Mouse (Mus musculus) heart, postnatal 25 days (tissue): ENCODE results near the gene 0610037L13Rik. TPM values are rescaled to one million over a fixed set of nuclear protein-coding genes. Genes with fewer than 3 reads are reported as not detected.

Experiments used
- total RNA-seq, 2 experiments: library from RNA; stranded (reverse); gene quantifications; 2 replicates each; pipeline ENCODE4 v1.2.3; 2021

Gene 0610037L13Rik
- total RNA-seq, 2 experiments from 2014 or later: 52.3 to 57.1 TPM

Other genes with a start within 250 kb of the 0610037L13Rik start
- gene Dmrtb1, start 205.6 kb upstream of the 0610037L13Rik start, total RNA-seq: not detected
- 1 to 10 TPM in 1 of 2 experiments, under 1 TPM in 1; 0.75 to 1.6 TPM for gene Lrp8, start 87.6 kb upstream of the 0610037L13Rik start, total RNA-seq
- 10 to 100 TPM; 42.2 to 47.8 TPM for gene Magoh, start 10.1 kb upstream of the 0610037L13Rik start, total RNA-seq
- gene Cpt2, start 33.8 kb downstream of the 0610037L13Rik start, total RNA-seq: 100 to 1,000 TPM; 269 to 275 TPM
- gene Slc1a7, start 78.5 kb downstream of the 0610037L13Rik start, total RNA-seq: under 1 TPM; 0.29 to 0.39 TPM
- 10 to 100 TPM; 32.3 to 32.6 TPM for gene Podn, start 206.6 kb downstream of the 0610037L13Rik start, total RNA-seq